16 mouse cellular contexts compared by ENCODE assay signal in the genomic region with DNA sequence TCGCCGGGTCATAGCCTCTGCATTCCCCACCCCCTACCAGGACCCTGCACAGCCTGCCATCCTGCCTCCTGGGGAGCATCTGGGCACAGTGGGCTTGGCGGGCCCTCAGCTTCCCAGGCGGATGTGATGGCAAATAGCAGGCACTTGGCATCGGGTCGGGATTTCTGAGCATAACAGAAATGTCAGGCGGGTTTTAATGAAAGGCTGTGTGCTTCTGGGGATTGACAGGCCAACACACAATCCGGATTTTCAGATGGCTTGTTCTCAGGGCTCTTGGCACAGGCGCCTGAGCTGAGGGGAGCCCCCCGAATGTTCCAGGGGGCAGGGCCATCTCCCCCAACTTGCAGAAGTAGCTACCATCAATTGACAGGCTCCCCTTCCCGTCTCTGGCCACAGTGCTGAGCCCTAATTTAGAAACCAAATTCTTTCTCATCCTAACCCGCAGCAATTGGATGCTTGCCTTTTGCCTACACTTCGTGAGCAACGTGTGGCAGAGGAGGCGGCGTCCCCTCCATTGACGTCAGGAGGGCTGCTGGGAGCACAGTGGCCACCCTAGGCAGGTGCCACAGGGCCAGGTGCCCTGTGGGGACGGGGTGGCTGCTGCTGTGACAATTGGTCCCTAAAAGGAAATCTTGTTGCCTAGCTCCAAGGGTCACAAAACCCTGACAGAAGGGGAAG.
DNase-seq lines count a peak whose midpoint lies in the region; ATAC-seq and TF ChIP-seq lines count a peak whose summit lies in the region.
"Had no signal": no experiment of that assay in that cellular context is flagged by ENCODE, and none has a peak within 500 bp of the region (broad histone marks: within the 10 kb centered on the region; RNA-seq: fewer than 3 reads in every experiment).

No protein-coding gene starts in this region.

- H3K9ac ChIP-seq in forebrain, embryonic 16.5 days (replicated peaks; ENCODE audit: low read depth, low read length): 0 out of 2 replicates have a peak overlapping the region, but pooled peaks have one; percentile 1
- H3K9ac ChIP-seq in midbrain, postnatal 0 days (replicated peaks; ENCODE audit: low read length, poor library complexity, severe bottlenecking): no peak overlapping the region
- H3K9ac ChIP-seq in liver, postnatal 0 days (replicated peaks): no peak overlapping the region
- H3K9ac ChIP-seq: liver, embryonic 14.5 days; midbrain, embryonic 12.5 days; neural tube, embryonic 12.5 days had no signal

- 31% methylated on average over 18 of the region's 18 CpGs for WGBS in forebrain, embryonic 16.5 days
- 47% methylated on average over 18 of the region's 18 CpGs for WGBS in midbrain, postnatal 0 days
- WGBS in liver, postnatal 0 days (ENCODE audit: insufficient replicate concordance): 61% methylated on average over 18 of the region's 18 CpGs

- no peaks in the 10 kb centered on the region for H3K36me3 ChIP-seq in forebrain, embryonic 16.5 days (ENCODE audit: control insufficient read depth, insufficient read depth)
- H3K36me3 ChIP-seq in midbrain, postnatal 0 days (ENCODE audit: insufficient read depth, low read length): no peaks in the 10 kb centered on the region
- no peaks in the 10 kb centered on the region for H3K36me3 ChIP-seq in liver, postnatal 0 days (replicated peaks; ENCODE audit: insufficient read depth, low read length)
- H3K36me3 ChIP-seq: midbrain, embryonic 12.5 days; neural tube, embryonic 12.5 days had no signal

- 0 out of 2 replicates have a peak overlapping the region, but pooled peaks have one; percentile 1 for H3K4me2 ChIP-seq in forebrain, embryonic 16.5 days (ENCODE audit: low read length)
- H3K4me2 ChIP-seq in midbrain, postnatal 0 days (ENCODE audit: low read depth, low read length, poor library complexity, severe bottlenecking): no peak overlapping the region
- no peak overlapping the region for H3K4me2 ChIP-seq in liver, postnatal 0 days (ENCODE audit: low read depth, low read length)
- H3K4me2 ChIP-seq: midbrain, embryonic 12.5 days; neural tube, embryonic 12.5 days had no signal

- peak overlapping the region; percentile 29; the same call in 1 of the 2 replicates for H3K27ac ChIP-seq in layer of hippocampus, adult 2 months
- H3K27ac ChIP-seq in forebrain, embryonic 16.5 days (ENCODE audit: low read length): 0 out of 2 replicates have a peak overlapping the region, but pooled peaks have one; percentile 16
- no peak overlapping the region for H3K27ac ChIP-seq in midbrain, postnatal 0 days (ENCODE audit: low read depth, low read length)
- no peak overlapping the region for H3K27ac ChIP-seq in liver, postnatal 0 days (ENCODE audit: low read depth)
- H3K27ac ChIP-seq: liver, embryonic 14.5 days; midbrain, embryonic 12.5 days; neural tube, embryonic 12.5 days had no signal

- TF ChIP-seq CTCF in layer of hippocampus, adult 2 months (conservative IDR thresholded peaks at IDR 0.05): no peak
- TF ChIP-seq CTCF in midbrain, postnatal 0 days (IDR thresholded peaks at IDR 0.05): no peak
- no peak for TF ChIP-seq CTCF in liver, postnatal 0 days (IDR thresholded peaks at IDR 0.05; ENCODE audit: low read depth)

- TF ChIP-seq EP300 in liver, postnatal 0 days (IDR thresholded peaks at IDR 0.05; ENCODE audit: low read depth): no peak

- peak; percentile 20 to 41 for DNase-seq in cerebellum, postnatal 25 days
- DNase-seq in cerebellum, adult 9-10 months: no peak
- peak in 1 of 2 experiments; percentile 39 for DNase-seq in layer of hippocampus, adult 2 months (ENCODE audit: low spot score in 2 of 2)
- DNase-seq in layer of hippocampus, postnatal 25 days (ENCODE audit: extremely low spot score in 1 of 2, low spot score in 1 of 2): no peak
- peak; percentile 56 for DNase-seq in midbrain, postnatal 0 days (ENCODE audit: low spot score)
- no peak for DNase-seq in gastrocnemius, postnatal 4 days (ENCODE audit: low spot score in 2 of 2)
- no peak for DNase-seq in liver, postnatal 0 days
- DNase-seq: adrenal gland, adult 2 months; heart, postnatal 36 days; kidney, adult 11 months; kidney, postnatal 4 days; lung, postnatal 14 days had no signal

- H3K27me3 ChIP-seq in forebrain, embryonic 16.5 days (replicated peaks; ENCODE audit: control insufficient read depth, insufficient read depth, low read length): no peaks in the 10 kb centered on the region
- H3K27me3 ChIP-seq in midbrain, postnatal 0 days (ENCODE audit: insufficient read depth, low read length): no peaks in the 10 kb centered on the region
- no peaks in the 10 kb centered on the region for H3K27me3 ChIP-seq in liver, postnatal 0 days (ENCODE audit: insufficient read depth, low read length)
- H3K27me3 ChIP-seq: neural tube, embryonic 12.5 days had no signal

- H3K4me1 ChIP-seq in forebrain, embryonic 16.5 days (replicated peaks; ENCODE audit: control insufficient read depth, insufficient read depth, low read length): peaks cover 18% of the 10 kb centered on the region
- H3K4me1 ChIP-seq in midbrain, postnatal 0 days (ENCODE audit: insufficient read depth, low read length): no peaks in the 10 kb centered on the region
- H3K4me1 ChIP-seq in liver, postnatal 0 days (ENCODE audit: insufficient read depth): no peaks in the 10 kb centered on the region

- H3K4me3 ChIP-seq in layer of hippocampus, adult 2 months: no peak overlapping the region
- no peak overlapping the region for H3K4me3 ChIP-seq in forebrain, embryonic 16.5 days (replicated peaks; ENCODE audit: low read length)
- no peak overlapping the region for H3K4me3 ChIP-seq in midbrain, postnatal 0 days (ENCODE audit: low read depth, low read length)
- H3K4me3 ChIP-seq in liver, postnatal 0 days (ENCODE audit: low read depth, low read length): no peak overlapping the region
- H3K4me3 ChIP-seq: midbrain, embryonic 12.5 days; neural tube, embryonic 12.5 days had no signal

- peak; percentile 86 for ATAC-seq in forebrain, embryonic 16.5 days
- no peak for ATAC-seq in midbrain, postnatal 0 days (ENCODE audit: low FRiP score)
- no peak for ATAC-seq in liver, postnatal 0 days

- H3K9me3 ChIP-seq in forebrain, embryonic 16.5 days (ENCODE audit: control insufficient read depth, low read length): no peaks in the 10 kb centered on the region
- H3K9me3 ChIP-seq in midbrain, postnatal 0 days (ENCODE audit: low read length): no peaks in the 10 kb centered on the region
- no peaks in the 10 kb centered on the region for H3K9me3 ChIP-seq in liver, postnatal 0 days (ENCODE audit: low read length)
- H3K9me3 ChIP-seq: midbrain, embryonic 12.5 days; neural tube, embryonic 12.5 days had no signal

Comparison
In these comparisons a context has a peak if more than half of its experiments do, and no peak if none do; other contexts are left out.
1. DNase-seq: peak in cerebellum, postnatal 25 days (2 of 2) and midbrain, postnatal 0 days (single experiment); none in cerebellum, adult 9-10 months (single experiment), layer of hippocampus, postnatal 25 days (0 of 2), gastrocnemius, postnatal 4 days (0 of 2) and liver, postnatal 0 days (single experiment).
2. H3K27ac ChIP-seq: peak in layer of hippocampus, adult 2 months (single experiment) and forebrain, embryonic 16.5 days (single experiment); none in midbrain, postnatal 0 days (single experiment) and liver, postnatal 0 days (single experiment).